Mouse (Mus musculus): ENCODE data around the gene Slc31a2. TPM values are rescaled to one million over a fixed set of nuclear protein-coding genes. Genes with fewer than 3 reads are reported as not detected.
A peak's percentile ranks its signal among the peaks of the same experiment; 100 is the strongest.

Slc31a2 gene
- polyA plus RNA-seq, 1 experiment, result 18.2 TPM

- WGBS, result 78% methylated on average over 8 of the region's 8 CpGs
- no peak overlapping the region for H3K27ac ChIP-seq (ENCODE audit: insufficient read depth, low read length)
- no peak overlapping the region for H3K4me3 ChIP-seq (replicated peaks; ENCODE audit: insufficient read depth, low read depth, low read length)
- TF ChIP-seq POLR2A (IDR thresholded peaks at IDR 0.05; ENCODE audit: borderline replicate concordance, insufficient read depth, low read length), result no peak
- no peak for TF ChIP-seq CTCF (IDR thresholded peaks at IDR 0.05; ENCODE audit: borderline replicate concordance, insufficient read depth, low read depth, low read length)
- peak in 1 of 2 experiments; percentile 6 for DNase-seq
- no peaks in the 10 kb centered on the region for H3K27me3 ChIP-seq (ENCODE audit: control insufficient read depth, insufficient read depth, low read length)
- 0 out of 2 replicates have a peak, but pooled peaks cover 3% of the 10 kb centered on the region for H3K4me1 ChIP-seq (ENCODE audit: control insufficient read depth, insufficient read depth, low read length)
Measured at GRCm38 (mm10) chr4:62285576-62285975, 23.2 kb downstream of the Slc31a2 start.

GRCm38 (mm10) chr4:62286257-62286991 lies 24.1 kb downstream of the Slc31a2 start:
- H3K4me1 ChIP-seq (ENCODE audit: control insufficient read depth, insufficient read depth, low read length), result 0 out of 2 replicates have a peak, but pooled peaks cover 3% of the 10 kb centered on the region
- H3K4me3 ChIP-seq (replicated peaks; ENCODE audit: insufficient read depth, low read depth, low read length), result peak overlapping the region; percentile 89
- peak; percentile 82 to 85 for DNase-seq
- WGBS, result under 1% methylated on average over 55 of the region's 55 CpGs
- no peaks in the 10 kb centered on the region for H3K27me3 ChIP-seq (ENCODE audit: control insufficient read depth, insufficient read depth, low read length)
- peak overlapping the region; percentile 3; the same call in 1 of the 2 replicates for H3K27ac ChIP-seq (ENCODE audit: insufficient read depth, low read length)
- TF ChIP-seq POLR2A (IDR thresholded peaks at IDR 0.05; ENCODE audit: borderline replicate concordance, insufficient read depth, low read length) (peak; percentile 53; the same call in 1 of the 2 replicates), CTCF (IDR thresholded peaks at IDR 0.05; ENCODE audit: borderline replicate concordance, insufficient read depth, low read depth, low read length) (no peak)

- Histone ChIP-seq H3K27ac (ENCODE audit: insufficient read depth, low read length) (no peak overlapping the region), H3K4me1 (ENCODE audit: control insufficient read depth, insufficient read depth, low read length) (peaks cover 6% of the 10 kb centered on the region; the same call in 1 of the 2 replicates), H3K4me3 (replicated peaks; ENCODE audit: insufficient read depth, low read depth, low read length) (peak overlapping the region; percentile 89), H3K27me3 (ENCODE audit: control insufficient read depth, insufficient read depth, low read length) (no peaks in the 10 kb centered on the region)
- 7% methylated on average over 12 of the region's 12 CpGs for WGBS
- TF ChIP-seq CTCF (IDR thresholded peaks at IDR 0.05; ENCODE audit: borderline replicate concordance, insufficient read depth, low read depth, low read length) (no peak), POLR2A (IDR thresholded peaks at IDR 0.05; ENCODE audit: borderline replicate concordance, insufficient read depth, low read length) (no peak)
- peak in 1 of 2 experiments; percentile 31 for DNase-seq
Measured at GRCm38 (mm10) chr4:62286992-62287900, 24.9 kb downstream of the Slc31a2 start.

- 57% methylated on average over 7 of the region's 7 CpGs for WGBS
- peak in 1 of 2 experiments; percentile 37 for DNase-seq
- TF ChIP-seq CTCF (IDR thresholded peaks at IDR 0.05; ENCODE audit: borderline replicate concordance, insufficient read depth, low read depth, low read length) (no peak), POLR2A (IDR thresholded peaks at IDR 0.05; ENCODE audit: borderline replicate concordance, insufficient read depth, low read length) (no peak)
Measured at GRCm38 (mm10) chr4:62289226-62289625, 26.9 kb downstream of the Slc31a2 start.

GRCm38 (mm10) chr4:62290816-62291505 lies 28.6 kb downstream of the Slc31a2 start:
- DNase-seq, result peak in 1 of 2 experiments; percentile 0
- no peak for TF ChIP-seq POLR2A (IDR thresholded peaks at IDR 0.05; ENCODE audit: borderline replicate concordance, insufficient read depth, low read length)
- no peak overlapping the region for H3K27ac ChIP-seq (ENCODE audit: insufficient read depth, low read length)
- peaks cover 10% of the 10 kb centered on the region; the same call in 1 of the 2 replicates for H3K4me1 ChIP-seq (ENCODE audit: control insufficient read depth, insufficient read depth, low read length)
- H3K27me3 ChIP-seq (ENCODE audit: control insufficient read depth, insufficient read depth, low read length), result no peaks in the 10 kb centered on the region
- no peak overlapping the region for H3K4me3 ChIP-seq (replicated peaks; ENCODE audit: insufficient read depth, low read depth, low read length)
- 94% methylated on average over 9 of the region's 9 CpGs for WGBS

More at GRCm38 (mm10) chr4:62289226-62289625, 26.9 kb downstream of the Slc31a2 start:
- Histone ChIP-seq H3K4me1 (ENCODE audit: control insufficient read depth, insufficient read depth, low read length) (peaks cover 10% of the 10 kb centered on the region; the same call in 1 of the 2 replicates), H3K27ac (ENCODE audit: insufficient read depth, low read length) (no peak overlapping the region), H3K4me3 (replicated peaks; ENCODE audit: insufficient read depth, low read depth, low read length) (no peak overlapping the region), H3K27me3 (ENCODE audit: control insufficient read depth, insufficient read depth, low read length) (no peaks in the 10 kb centered on the region)

GRCm38 (mm10) chr4:62292461-62293180 lies 30.3 kb downstream of the Slc31a2 start:
- H3K27ac ChIP-seq (ENCODE audit: insufficient read depth, low read length), result no peak overlapping the region
- no peak for TF ChIP-seq CTCF (IDR thresholded peaks at IDR 0.05; ENCODE audit: borderline replicate concordance, insufficient read depth, low read depth, low read length)
- TF ChIP-seq POLR2A (IDR thresholded peaks at IDR 0.05; ENCODE audit: borderline replicate concordance, insufficient read depth, low read length), result no peak
- H3K4me1 ChIP-seq (ENCODE audit: control insufficient read depth, insufficient read depth, low read length), result peaks cover 10% of the 10 kb centered on the region; the same call in 1 of the 2 replicates
- no peaks in the 10 kb centered on the region for H3K27me3 ChIP-seq (ENCODE audit: control insufficient read depth, insufficient read depth, low read length)
- WGBS, result 32% methylated on average over 8 of the region's 8 CpGs
- H3K4me3 ChIP-seq (replicated peaks; ENCODE audit: insufficient read depth, low read depth, low read length), result no peak overlapping the region
- peak; percentile 45 to 59 for DNase-seq

Measured in cerebellum, adult 2 months (tissue).